Mouse (Mus musculus): ENCODE measurements at regions not wholly inside any gene's neighbourhood (a gene's known extent, or its start where the extent isn't known, plus 50 kb on each side); places are given as distances from the start of the nearest gene placed in this dataset.
A peak's percentile ranks its signal among the peaks of the same experiment; 100 is the strongest.

DNA sequence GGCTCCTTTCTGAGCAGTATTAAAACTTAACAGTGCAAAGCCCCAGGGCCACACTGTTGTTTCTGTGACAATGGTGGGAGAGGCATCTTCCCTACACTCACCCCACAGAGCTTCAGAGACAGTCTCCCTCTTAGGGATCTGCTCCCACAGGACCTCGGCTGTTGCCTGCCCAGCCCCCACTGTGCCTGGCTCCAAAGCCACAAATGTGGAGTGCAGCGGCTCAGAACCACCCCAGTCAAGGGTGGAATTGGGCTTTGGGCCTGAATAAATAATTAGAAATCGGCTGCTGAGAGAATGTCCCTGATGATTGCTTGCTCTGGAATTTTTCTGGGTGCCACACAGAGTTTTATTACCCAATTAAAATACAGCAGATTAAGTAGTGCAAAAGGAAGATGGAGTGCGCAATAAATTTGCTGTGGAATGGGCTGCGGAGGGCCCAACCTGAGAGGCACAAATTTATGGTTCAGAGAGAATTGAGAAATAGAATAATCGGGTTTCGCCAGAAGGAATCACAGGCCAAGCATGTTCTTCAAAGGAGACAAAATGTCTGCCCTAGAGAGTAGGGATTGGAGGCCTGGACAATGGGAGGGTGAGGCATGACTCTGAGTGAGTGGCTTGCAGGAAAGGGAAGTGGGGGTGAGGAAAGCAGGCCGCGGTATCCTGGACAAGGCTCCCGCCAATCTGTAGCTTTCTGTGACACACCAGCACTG lies 56.4 kb downstream of the Cd24a start:
- H3K9me3 ChIP-seq (replicated peaks; ENCODE audit: control insufficient read depth, low read length), result no peaks in the 10 kb centered on the region; the same call in 1 of the 2 replicates
- no peaks in the 10 kb centered on the region for H3K27me3 ChIP-seq (ENCODE audit: control insufficient read depth, insufficient read depth, low read depth, low read length)
- H3K27ac ChIP-seq (ENCODE audit: low read length), result 0 out of 2 replicates have a peak overlapping the region, but pooled peaks have one; percentile 18
- WGBS (ENCODE audit: insufficient replicate concordance), result 82% methylated on average over 10 of the region's 10 CpGs
- no peak overlapping the region for H3K4me2 ChIP-seq (ENCODE audit: low read depth, low read length)
- H3K36me3 ChIP-seq (ENCODE audit: control insufficient read depth, insufficient read depth), result no peaks in the 10 kb centered on the region
- peaks cover 35% of the 10 kb centered on the region for H3K4me1 ChIP-seq (ENCODE audit: control insufficient read depth, low read depth, low read length)
- no peak overlapping the region for H3K4me3 ChIP-seq (ENCODE audit: low read depth, low read length)
- ATAC-seq (ENCODE audit: low read depth), result no peak
- peak overlapping the region; percentile 15; the same call in 1 of the 2 replicates for H3K9ac ChIP-seq (ENCODE audit: low read depth, low read length)

DNA sequence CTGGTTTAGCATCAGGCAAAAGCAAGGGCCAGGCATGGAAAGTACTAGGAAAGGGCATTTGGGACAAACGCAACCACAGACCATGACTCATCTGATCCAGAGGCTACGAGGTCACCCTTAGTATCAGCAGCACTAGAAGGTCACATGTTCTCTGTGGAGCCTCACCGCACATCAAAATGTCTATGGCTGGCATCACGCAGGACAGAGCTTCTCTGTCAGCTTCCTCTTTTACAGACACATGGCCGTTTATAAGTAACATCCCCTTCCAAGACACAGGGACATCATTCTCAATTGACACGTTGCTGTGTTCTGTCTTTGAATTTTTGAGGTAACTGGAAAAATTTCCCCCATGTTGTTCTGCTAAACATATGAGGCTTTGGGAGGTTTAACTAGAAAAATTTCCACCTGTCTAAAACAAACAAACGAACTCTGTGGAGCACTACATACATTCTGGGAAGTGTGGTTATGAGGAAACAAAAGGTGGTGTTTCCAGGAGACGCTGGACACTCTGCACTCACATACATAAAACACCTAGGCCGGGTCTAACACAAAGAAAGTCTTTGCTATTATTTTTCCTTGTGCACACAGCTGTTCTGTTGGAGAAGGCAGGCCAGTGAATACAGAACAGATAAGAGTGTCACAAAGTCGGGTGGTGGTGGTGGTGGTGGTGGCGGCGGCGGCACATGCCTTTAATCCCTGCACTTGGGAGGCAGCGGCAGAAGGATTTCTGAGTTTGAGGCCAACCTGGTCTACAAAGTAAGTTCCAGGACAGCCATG lies 63.3 kb downstream of the Cd24a start:
- Histone ChIP-seq H3K36me3 (ENCODE audit: control insufficient read depth, insufficient read depth) (no peaks in the 10 kb centered on the region), H3K9me3 (replicated peaks; ENCODE audit: control insufficient read depth, low read length) (no peaks in the 10 kb centered on the region), H3K4me3 (ENCODE audit: low read depth, low read length) (no peak overlapping the region), H3K9ac (ENCODE audit: low read depth, low read length) (peak overlapping the region; percentile 34), H3K4me2 (ENCODE audit: low read depth, low read length) (0 out of 2 replicates have a peak overlapping the region, but pooled peaks have one; percentile 7), H3K27ac (ENCODE audit: low read length) (peak overlapping the region; percentile 65), H3K27me3 (ENCODE audit: control insufficient read depth, insufficient read depth, low read depth, low read length) (no peaks in the 10 kb centered on the region), H3K4me1 (ENCODE audit: control insufficient read depth, low read depth, low read length) (peaks cover 33% of the 10 kb centered on the region)
- peak; percentile 78 for ATAC-seq (ENCODE audit: low read depth)
- 23% methylated on average over 14 of the region's 14 CpGs for WGBS (ENCODE audit: insufficient replicate concordance)

- peaks cover 50% of the 10 kb centered on the region for H3K4me1 ChIP-seq (ENCODE audit: control insufficient read depth, low read depth, low read length)
- no peak overlapping the region for H3K4me2 ChIP-seq (ENCODE audit: low read depth, low read length)
- no peaks in the 10 kb centered on the region for H3K9me3 ChIP-seq (replicated peaks; ENCODE audit: control insufficient read depth, low read length)
- H3K27ac ChIP-seq (ENCODE audit: low read length), result peak overlapping the region; percentile 20
- no peak overlapping the region for H3K4me3 ChIP-seq (ENCODE audit: low read depth, low read length)
- ATAC-seq (ENCODE audit: low read depth), result peak; percentile 75
- no peaks in the 10 kb centered on the region for H3K27me3 ChIP-seq (ENCODE audit: control insufficient read depth, insufficient read depth, low read depth, low read length)
- no peaks in the 10 kb centered on the region for H3K36me3 ChIP-seq (ENCODE audit: control insufficient read depth, insufficient read depth)
- WGBS (ENCODE audit: insufficient replicate concordance), result 21% methylated on average over 4 of the region's 4 CpGs
- H3K9ac ChIP-seq (ENCODE audit: low read depth, low read length), result 0 out of 2 replicates have a peak overlapping the region, but pooled peaks have one; percentile 26
These were observed 68.2 kb downstream of the Cd24a start for GRCm38 (mm10) chr10:43646326-43646725.

GRCm38 (mm10) chr10:43646965-43647364 lies 68.9 kb downstream of the Cd24a start:
- Histone ChIP-seq H3K9ac (ENCODE audit: low read depth, low read length) (0 out of 2 replicates have a peak overlapping the region, but pooled peaks have one; percentile 26), H3K27me3 (ENCODE audit: control insufficient read depth, insufficient read depth, low read depth, low read length) (no peaks in the 10 kb centered on the region), H3K9me3 (replicated peaks; ENCODE audit: control insufficient read depth, low read length) (no peaks in the 10 kb centered on the region), H3K27ac (ENCODE audit: low read length) (peak overlapping the region; percentile 20), H3K4me1 (ENCODE audit: control insufficient read depth, low read depth, low read length) (peaks cover 44% of the 10 kb centered on the region), H3K4me3 (ENCODE audit: low read depth, low read length) (no peak overlapping the region), H3K36me3 (ENCODE audit: control insufficient read depth, insufficient read depth) (no peaks in the 10 kb centered on the region), H3K4me2 (ENCODE audit: low read depth, low read length) (no peak overlapping the region; the same call in 1 of the 2 replicates)
- ATAC-seq (ENCODE audit: low read depth), result 0 out of 2 replicates have a peak, but pooled peaks have one; percentile 44
- WGBS (ENCODE audit: insufficient replicate concordance), result 31% methylated on average over 6 of the region's 6 CpGs

GRCm38 (mm10) chr10:43648186-43648585 lies 70.1 kb downstream of the Cd24a start:
- peaks cover 32% of the 10 kb centered on the region for H3K4me1 ChIP-seq (ENCODE audit: control insufficient read depth, low read depth, low read length)
- no peaks in the 10 kb centered on the region for H3K27me3 ChIP-seq (ENCODE audit: control insufficient read depth, insufficient read depth, low read depth, low read length)
- no peaks in the 10 kb centered on the region for H3K36me3 ChIP-seq (ENCODE audit: control insufficient read depth, insufficient read depth)
- H3K9me3 ChIP-seq (replicated peaks; ENCODE audit: control insufficient read depth, low read length), result no peaks in the 10 kb centered on the region
- no peak overlapping the region for H3K9ac ChIP-seq (ENCODE audit: low read depth, low read length)
- ATAC-seq (ENCODE audit: low read depth), result no peak
- H3K4me3 ChIP-seq (ENCODE audit: low read depth, low read length), result no peak overlapping the region
- no peak overlapping the region for H3K4me2 ChIP-seq (ENCODE audit: low read depth, low read length)
- 72% methylated on average over 5 of the region's 5 CpGs for WGBS (ENCODE audit: insufficient replicate concordance)
- H3K27ac ChIP-seq (ENCODE audit: low read length), result peak overlapping the region; percentile 32; the same call in 1 of the 2 replicates

DNA sequence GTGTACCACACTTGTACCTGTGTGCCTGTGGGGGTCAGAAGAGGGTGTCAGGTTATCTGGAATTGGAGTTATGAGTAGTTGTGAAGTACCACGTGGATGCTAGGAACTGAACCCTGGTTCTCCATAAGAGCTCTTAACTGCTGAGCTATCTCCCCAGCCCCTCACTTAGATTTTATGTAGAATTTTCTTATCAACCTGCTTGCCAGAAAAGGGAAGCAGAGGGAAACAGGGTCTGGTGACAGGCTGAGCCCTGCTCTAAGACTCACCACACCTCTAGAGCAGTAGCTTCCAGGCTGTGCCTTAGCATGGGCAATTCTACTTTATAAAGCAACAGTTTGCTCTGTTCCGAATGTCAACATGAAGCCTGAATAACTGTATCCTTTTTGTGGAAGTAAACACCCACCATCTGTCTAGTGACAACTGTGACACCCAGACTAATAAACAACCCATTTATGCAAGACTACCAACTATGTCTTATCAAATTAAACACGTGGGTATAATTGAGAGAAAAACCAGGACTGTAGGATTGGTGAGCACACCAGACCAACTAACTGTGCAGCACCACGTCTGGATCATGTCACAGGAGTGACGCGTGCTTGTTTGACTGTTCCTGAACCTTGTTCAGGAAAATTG lies 70.8 kb downstream of the Cd24a start:
- Histone ChIP-seq H3K4me3 (ENCODE audit: low read depth, low read length) (no peak overlapping the region), H3K27ac (ENCODE audit: low read length) (peak overlapping the region; percentile 32), H3K9me3 (replicated peaks; ENCODE audit: control insufficient read depth, low read length) (no peaks in the 10 kb centered on the region), H3K27me3 (ENCODE audit: control insufficient read depth, insufficient read depth, low read depth, low read length) (no peaks in the 10 kb centered on the region), H3K4me2 (ENCODE audit: low read depth, low read length) (no peak overlapping the region), H3K36me3 (ENCODE audit: control insufficient read depth, insufficient read depth) (no peaks in the 10 kb centered on the region), H3K4me1 (ENCODE audit: control insufficient read depth, low read depth, low read length) (peaks cover 32% of the 10 kb centered on the region), H3K9ac (ENCODE audit: low read depth, low read length) (no peak overlapping the region)
- ATAC-seq (ENCODE audit: low read depth), result peak; percentile 33
- 40% methylated on average over 6 of the region's 6 CpGs for WGBS (ENCODE audit: insufficient replicate concordance)

DNA sequence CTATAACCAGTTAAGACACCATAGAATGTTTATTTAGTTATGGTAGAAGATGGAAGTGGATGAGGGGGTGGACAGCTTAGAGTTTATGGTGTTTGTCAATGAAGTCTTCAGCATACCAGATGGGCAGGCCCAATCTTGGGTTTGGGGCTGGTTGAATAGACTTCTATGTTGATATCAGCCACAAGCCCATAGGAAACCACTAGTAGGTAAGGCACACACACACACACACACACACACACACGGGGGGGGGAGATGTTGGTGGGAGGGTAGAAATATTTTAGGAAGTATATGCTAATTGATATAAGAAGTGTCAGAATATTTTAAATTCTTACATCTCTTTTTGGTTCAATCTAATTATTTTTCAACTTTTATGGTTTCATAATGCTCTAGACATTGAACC lies 72.4 kb downstream of the Cd24a start:
- no peaks in the 10 kb centered on the region for H3K9me3 ChIP-seq (replicated peaks; ENCODE audit: control insufficient read depth, low read length)
- 0 out of 2 replicates have a peak overlapping the region, but pooled peaks have one; percentile 12 for H3K27ac ChIP-seq (ENCODE audit: low read length)
- WGBS (ENCODE audit: insufficient replicate concordance), result 25% methylated on average over 1 of the region's 1 CpGs
- no peaks in the 10 kb centered on the region for H3K36me3 ChIP-seq (ENCODE audit: control insufficient read depth, insufficient read depth)
- no peak overlapping the region for H3K4me3 ChIP-seq (ENCODE audit: low read depth, low read length)
- H3K27me3 ChIP-seq (ENCODE audit: control insufficient read depth, insufficient read depth, low read depth, low read length), result no peaks in the 10 kb centered on the region
- no peak overlapping the region for H3K4me2 ChIP-seq (ENCODE audit: low read depth, low read length)
- ATAC-seq (ENCODE audit: low read depth), result no peak
- H3K9ac ChIP-seq (ENCODE audit: low read depth, low read length), result no peak overlapping the region
- H3K4me1 ChIP-seq (ENCODE audit: control insufficient read depth, low read depth, low read length), result peaks cover 32% of the 10 kb centered on the region

DNA sequence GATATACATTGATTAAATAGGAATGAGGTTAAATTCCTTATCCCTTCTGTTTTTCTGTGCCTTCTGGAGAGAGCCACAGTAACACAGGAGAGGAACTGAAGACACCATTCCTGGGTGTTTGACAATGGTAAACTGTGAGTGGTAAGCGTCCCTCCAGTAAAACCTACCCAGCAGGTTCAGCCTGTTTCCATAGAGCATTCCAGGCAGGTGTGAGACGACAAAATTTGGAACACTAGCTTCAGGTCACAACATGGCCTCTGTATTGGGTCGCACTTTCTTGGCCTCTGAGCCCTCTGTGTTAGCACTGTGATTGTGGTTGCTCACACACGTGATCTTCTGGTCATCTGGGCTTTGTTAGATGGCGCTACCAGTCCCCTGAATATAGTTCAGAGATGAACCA lies 73.4 kb downstream of the Cd24a start:
- ATAC-seq (ENCODE audit: low read depth), result no peak
- Histone ChIP-seq H3K27me3 (ENCODE audit: control insufficient read depth, insufficient read depth, low read depth, low read length) (no peaks in the 10 kb centered on the region), H3K9me3 (replicated peaks; ENCODE audit: control insufficient read depth, low read length) (no peaks in the 10 kb centered on the region), H3K9ac (ENCODE audit: low read depth, low read length) (no peak overlapping the region), H3K4me2 (ENCODE audit: low read depth, low read length) (no peak overlapping the region), H3K36me3 (ENCODE audit: control insufficient read depth, insufficient read depth) (no peaks in the 10 kb centered on the region), H3K27ac (ENCODE audit: low read length) (no peak overlapping the region), H3K4me3 (ENCODE audit: low read depth, low read length) (no peak overlapping the region), H3K4me1 (ENCODE audit: control insufficient read depth, low read depth, low read length) (peaks cover 28% of the 10 kb centered on the region)
- WGBS (ENCODE audit: insufficient replicate concordance), result 80% methylated on average over 5 of the region's 5 CpGs
